Mouse (Mus musculus): ENCODE results near the gene Stard13. TPM values are rescaled to one million over a fixed set of nuclear protein-coding genes. Genes with fewer than 3 reads are reported as not detected.

Stard13 gene
- total and polyA plus RNA-seq, 3 experiments: not detected

DNA sequence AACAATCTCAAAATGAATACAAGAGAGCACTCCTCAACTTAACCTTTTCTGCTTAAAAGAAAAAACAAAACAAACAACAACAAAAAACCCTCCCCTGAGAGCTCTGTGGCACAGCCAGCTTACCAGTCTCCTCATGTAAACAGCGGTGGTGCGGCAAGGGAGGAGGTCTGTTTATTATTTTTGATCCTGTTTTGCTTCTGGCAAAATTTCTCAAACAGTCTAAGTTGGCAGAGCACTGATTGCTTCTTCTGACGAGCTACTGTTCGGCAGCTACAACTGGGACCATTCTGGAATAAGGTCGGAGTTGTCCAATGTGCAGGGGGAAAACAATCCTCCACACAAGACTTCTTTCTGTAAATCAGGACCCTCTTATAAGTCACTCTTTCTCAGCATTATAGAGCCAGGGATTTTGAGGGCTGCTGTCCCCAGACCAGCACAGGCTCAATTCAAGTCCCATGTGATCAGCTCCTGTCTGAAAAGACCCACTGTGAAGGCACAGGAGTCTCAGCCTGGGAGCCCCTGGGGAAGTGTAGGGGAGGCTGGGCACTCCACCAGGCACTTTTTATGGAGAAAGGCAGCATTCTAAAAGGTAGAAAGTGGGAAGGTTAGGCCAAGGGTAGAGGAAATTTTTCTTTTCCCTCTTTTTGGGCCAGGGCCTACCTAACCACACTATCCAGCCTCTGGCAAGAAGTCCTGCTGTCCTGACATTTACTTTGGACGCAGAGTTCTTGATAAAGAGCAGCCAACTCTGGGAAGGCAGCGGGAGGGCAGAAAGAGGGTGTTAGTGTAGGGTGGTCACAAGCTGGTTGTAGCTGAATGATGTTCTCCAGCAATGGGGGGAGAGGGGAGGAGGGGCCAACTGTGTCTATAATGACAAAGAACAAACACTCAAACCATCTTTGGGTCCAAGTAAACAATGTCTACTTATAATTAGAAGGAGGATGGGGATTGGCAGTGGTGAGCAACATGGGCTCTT lies 58.9 kb downstream of the Stard13 start:
- TF ChIP-seq CHD2 (IDR thresholded peaks at IDR 0.05; ENCODE audit: low read length) (no peak), BHLHE40 (IDR thresholded peaks at IDR 0.05; ENCODE audit: borderline replicate concordance, low read depth, low read length) (no peak), TAL1 (IDR thresholded peaks at IDR 0.05; ENCODE audit: low read length) (no peak), GATA1 (IDR thresholded peaks at IDR 0.05; ENCODE audit: low read depth, low read length) (no peak), JUND (IDR thresholded peaks at IDR 0.05; ENCODE audit: low read depth, low read length) (no peak), MYC (IDR thresholded peaks at IDR 0.05; ENCODE audit: low read depth, low read length) (no peak), HCFC1 (IDR thresholded peaks at IDR 0.05; ENCODE audit: low read depth, low read length) (no peak)
- no peak overlapping the region for H3K27ac ChIP-seq (ENCODE audit: control insufficient read depth, low read depth, low read length)
- no peaks in the 10 kb centered on the region for H3K36me3 ChIP-seq (ENCODE audit: control insufficient read depth in 1 of 2, insufficient read depth in 2 of 2, low read length in 2 of 2)
- H3K9ac ChIP-seq (ENCODE audit: control insufficient read depth, low read depth, low read length, poor library complexity, severe bottlenecking): no peak overlapping the region
- H3K4me1 ChIP-seq (ENCODE audit: control insufficient read depth in 1 of 2, insufficient read depth in 2 of 2, low read length in 2 of 2): no peaks in the 10 kb centered on the region
- no peaks in the 10 kb centered on the region for H3K79me2 ChIP-seq (ENCODE audit: control insufficient read depth, insufficient read depth, low read length, poor library complexity)
- DNase-seq (ENCODE audit: low read depth, low spot score): no peak
- no peaks in the 10 kb centered on the region for H3K9me3 ChIP-seq (replicated peaks; ENCODE audit: insufficient read depth, low read length)
- no peaks in the 10 kb centered on the region for H3K27me3 ChIP-seq (ENCODE audit: control insufficient read depth in 1 of 2, insufficient read depth in 2 of 2, low read length in 2 of 2)
- H3K4me3 ChIP-seq (ENCODE audit: control insufficient read depth in 1 of 2, insufficient read depth in 1 of 2, low read depth in 2 of 2, low read length in 2 of 2): no peak overlapping the region

DNA sequence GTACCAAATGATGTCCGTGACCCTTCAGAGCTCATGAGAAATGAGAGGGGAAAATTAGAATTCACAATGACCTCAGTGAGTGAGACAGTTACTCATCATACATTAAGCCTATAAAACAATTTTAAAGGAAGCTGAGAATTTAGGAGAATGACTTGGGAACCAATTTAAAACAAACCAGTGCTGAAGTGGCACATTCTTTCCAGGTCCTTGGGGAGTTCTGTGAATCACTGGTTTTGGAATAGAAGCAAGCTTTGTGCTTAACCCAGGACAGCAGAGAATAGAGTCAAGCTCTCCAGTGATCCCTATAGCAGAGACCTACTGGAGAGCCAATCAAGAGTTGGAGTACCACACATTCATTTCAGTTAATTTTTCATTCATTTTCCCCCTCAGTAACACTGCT lies 59.9 kb downstream of the Stard13 start:
- H3K4me3 ChIP-seq (ENCODE audit: control insufficient read depth in 1 of 2, insufficient read depth in 1 of 2, low read depth in 2 of 2, low read length in 2 of 2): no peak overlapping the region
- no peaks in the 10 kb centered on the region for H3K36me3 ChIP-seq (ENCODE audit: control insufficient read depth in 1 of 2, insufficient read depth in 2 of 2, low read length in 2 of 2)
- DNase-seq (ENCODE audit: low read depth, low spot score): no peak
- H3K9ac ChIP-seq (ENCODE audit: control insufficient read depth, low read depth, low read length, poor library complexity, severe bottlenecking): no peak overlapping the region
- H3K27me3 ChIP-seq (ENCODE audit: control insufficient read depth in 1 of 2, insufficient read depth in 2 of 2, low read length in 2 of 2): no peaks in the 10 kb centered on the region
- TF ChIP-seq NELFE (IDR thresholded peaks at IDR 0.05; ENCODE audit: low read depth, low read length): no peak
- no peak for TF ChIP-seq NRF1 (IDR thresholded peaks at IDR 0.05; ENCODE audit: insufficient read depth, low read depth, low read length, poor library complexity, severe bottlenecking)
- no peak for TF ChIP-seq POLR2AphosphoS2 (IDR thresholded peaks at IDR 0.05; ENCODE audit: low read length)
- no peak for TF ChIP-seq ETS1 (IDR thresholded peaks at IDR 0.05; ENCODE audit: low read depth, low read length)
- no peak for TF ChIP-seq ZC3H11A (IDR thresholded peaks at IDR 0.05; ENCODE audit: low read depth, low read length)
- TF ChIP-seq MYC (IDR thresholded peaks at IDR 0.05; ENCODE audit: low read depth, low read length): no peak
- no peak for TF ChIP-seq HCFC1 (IDR thresholded peaks at IDR 0.05; ENCODE audit: low read depth, low read length)
- TF ChIP-seq EP300 (IDR thresholded peaks at IDR 0.05; ENCODE audit: low read depth in 1 of 2, low read length in 2 of 2): no peak
- no peaks in the 10 kb centered on the region for H3K9me3 ChIP-seq (replicated peaks; ENCODE audit: insufficient read depth, low read length)
- H3K27ac ChIP-seq (ENCODE audit: control insufficient read depth, low read depth, low read length): no peak overlapping the region
- H3K4me1 ChIP-seq (ENCODE audit: control insufficient read depth in 1 of 2, insufficient read depth in 2 of 2, low read length in 2 of 2): no peaks in the 10 kb centered on the region
- no peaks in the 10 kb centered on the region for H3K79me2 ChIP-seq (ENCODE audit: control insufficient read depth, insufficient read depth, low read length, poor library complexity)

All from MEL (cell line).